Mouse (Mus musculus): ENCODE measurements around the gene Igsf21. TPM values are rescaled to one million over a fixed set of nuclear protein-coding genes. Genes with fewer than 3 reads are reported as not detected.

Igsf21 gene
- polyA plus RNA-seq, 1 experiment from 2014 or later, result 8.1 TPM

GRCm38 (mm10) chr4:140015916-140016315 lies 230.7 kb downstream of the Igsf21 start:
- ATAC-seq (ENCODE audit: low FRiP score), result no peak
- H3K27ac ChIP-seq (ENCODE audit: low read depth, low read length), result no peak overlapping the region

DNA sequence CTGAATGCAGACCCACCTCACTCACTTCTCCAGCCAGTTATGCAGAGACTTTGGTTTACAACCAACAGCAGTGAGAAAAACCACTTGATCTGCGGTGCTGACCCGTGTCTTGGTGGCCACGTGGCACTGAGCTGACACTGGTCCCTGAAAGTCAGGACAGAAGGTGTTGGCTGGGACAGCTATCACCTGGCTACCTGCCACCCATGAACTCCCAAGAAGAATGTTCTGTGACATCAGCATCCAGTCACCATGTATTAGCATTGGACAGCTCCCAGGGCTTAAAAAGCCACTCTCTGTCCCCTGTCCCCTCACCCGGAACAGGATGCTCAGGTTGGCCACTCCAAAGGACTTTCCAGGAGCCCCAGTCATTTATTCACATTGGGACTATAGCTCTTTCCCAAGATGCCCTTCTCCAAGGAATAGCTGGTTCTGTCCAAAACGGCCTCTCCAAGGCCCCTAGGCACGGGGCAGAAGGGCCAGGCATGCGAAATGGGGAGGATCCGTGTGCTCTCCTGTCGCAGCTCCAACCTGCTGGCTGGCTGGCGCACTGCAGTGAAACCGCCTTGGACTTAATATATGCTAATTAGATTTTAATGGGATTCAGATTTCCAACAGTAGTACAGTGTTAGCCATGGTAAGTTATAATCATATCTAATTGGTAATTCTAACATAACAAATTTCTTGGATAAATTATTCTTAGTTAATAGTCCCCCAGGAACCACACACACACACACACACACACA lies 235.7 kb downstream of the Igsf21 start:
- H3K4me3 ChIP-seq (ENCODE audit: low read depth, low read length), result no peak overlapping the region
- no peak for ATAC-seq (ENCODE audit: low FRiP score)
- 60% methylated on average over 11 of the region's 11 CpGs for WGBS
- H3K27ac ChIP-seq (ENCODE audit: low read depth, low read length), result no peak overlapping the region
- H3K9ac ChIP-seq (ENCODE audit: low read depth, low read length), result no peak overlapping the region
- H3K4me1 ChIP-seq (replicated peaks; ENCODE audit: control insufficient read depth, insufficient read depth, low read length), result no peaks in the 10 kb centered on the region
- H3K4me2 ChIP-seq (replicated peaks; ENCODE audit: low read depth, low read length), result no peak overlapping the region
- no peaks in the 10 kb centered on the region for H3K36me3 ChIP-seq (ENCODE audit: control insufficient read depth, insufficient read depth, low read length)
- no peaks in the 10 kb centered on the region for H3K27me3 ChIP-seq (ENCODE audit: control insufficient read depth, insufficient read depth, low read length)
- peak; percentile 48 for DNase-seq (ENCODE audit: low spot score)
- no peaks in the 10 kb centered on the region for H3K9me3 ChIP-seq (ENCODE audit: control insufficient read depth, low read length)

More at GRCm38 (mm10) chr4:140015916-140016315, 230.7 kb downstream of the Igsf21 start:
- Histone ChIP-seq H3K4me3 (ENCODE audit: low read depth, low read length) (no peak overlapping the region), H3K9ac (ENCODE audit: low read depth, low read length) (no peak overlapping the region), H3K27me3 (ENCODE audit: control insufficient read depth, insufficient read depth, low read length) (no peaks in the 10 kb centered on the region), H3K9me3 (ENCODE audit: control insufficient read depth, low read length) (no peaks in the 10 kb centered on the region), H3K4me2 (replicated peaks; ENCODE audit: low read depth, low read length) (no peak overlapping the region), H3K36me3 (ENCODE audit: control insufficient read depth, insufficient read depth, low read length) (no peaks in the 10 kb centered on the region), H3K4me1 (replicated peaks; ENCODE audit: control insufficient read depth, insufficient read depth, low read length) (no peaks in the 10 kb centered on the region)
- DNase-seq (ENCODE audit: low spot score), result no peak
- 66% methylated on average over 7 of the region's 7 CpGs for whole genome bisulfite sequencing

DNA sequence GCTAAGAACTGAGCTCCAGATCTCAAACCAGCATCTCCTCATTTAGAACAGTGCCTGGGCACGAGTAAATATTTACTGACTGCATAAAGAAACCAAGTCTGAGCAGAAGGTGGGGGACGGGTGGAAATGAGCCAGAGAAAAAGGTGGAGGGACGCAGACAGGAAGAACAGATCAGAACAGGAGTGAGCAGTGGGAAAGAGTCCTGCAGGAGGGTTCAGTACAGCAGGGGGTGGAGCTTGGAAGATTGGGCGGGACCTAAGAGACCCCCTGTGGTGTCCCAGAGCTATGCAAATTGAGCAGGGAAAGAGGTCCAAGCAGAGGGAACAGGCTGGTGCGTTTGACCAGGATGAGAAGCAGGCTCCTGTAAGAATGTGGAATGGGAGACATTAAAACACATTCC lies 241.7 kb downstream of the Igsf21 start:
- peaks cover 8% of the 10 kb centered on the region for H3K4me1 ChIP-seq (replicated peaks; ENCODE audit: control insufficient read depth, insufficient read depth, low read length)
- no peaks in the 10 kb centered on the region for H3K9me3 ChIP-seq (ENCODE audit: control insufficient read depth, low read length)
- no peak overlapping the region for H3K4me3 ChIP-seq (ENCODE audit: low read depth, low read length)
- DNase-seq (ENCODE audit: low spot score) (no peak), ATAC-seq (ENCODE audit: low FRiP score) (no peak)
- H3K9ac ChIP-seq (ENCODE audit: low read depth, low read length), result no peak overlapping the region
- H3K36me3 ChIP-seq (ENCODE audit: control insufficient read depth, insufficient read depth, low read length), result no peaks in the 10 kb centered on the region
- H3K4me2 ChIP-seq (replicated peaks; ENCODE audit: low read depth, low read length), result peak overlapping the region; percentile 31; the same call in 1 of the 2 replicates
- peaks cover 6% of the 10 kb centered on the region; the same call in 1 of the 2 replicates for H3K27me3 ChIP-seq (ENCODE audit: control insufficient read depth, insufficient read depth, low read length)
- WGBS, result 21% methylated on average over 5 of the region's 5 CpGs
- H3K27ac ChIP-seq (ENCODE audit: low read depth, low read length), result no peak overlapping the region

- peaks cover 6% of the 10 kb centered on the region; the same call in 1 of the 2 replicates for H3K27me3 ChIP-seq (ENCODE audit: control insufficient read depth, insufficient read depth, low read length)
- 13% methylated on average over 12 of the region's 12 CpGs for WGBS
Observed at GRCm38 (mm10) chr4:140004170-140004569, 242.4 kb downstream of the Igsf21 start.

GRCm38 (mm10) chr4:140002069-140002468 lies 244.5 kb downstream of the Igsf21 start:
- WGBS, result 10% methylated on average over 12 of the region's 12 CpGs
- no peaks in the 10 kb centered on the region for H3K36me3 ChIP-seq (ENCODE audit: control insufficient read depth, insufficient read depth, low read length)
- ATAC-seq (ENCODE audit: low FRiP score), result no peak
- H3K4me2 ChIP-seq (replicated peaks; ENCODE audit: low read depth, low read length), result no peak overlapping the region
- H3K9ac ChIP-seq (ENCODE audit: low read depth, low read length), result no peak overlapping the region
- no peak overlapping the region for H3K4me3 ChIP-seq (ENCODE audit: low read depth, low read length)
- peaks cover 8% of the 10 kb centered on the region for H3K4me1 ChIP-seq (replicated peaks; ENCODE audit: control insufficient read depth, insufficient read depth, low read length)
- peaks cover 6% of the 10 kb centered on the region; the same call in 1 of the 2 replicates for H3K27me3 ChIP-seq (ENCODE audit: control insufficient read depth, insufficient read depth, low read length)
- H3K9me3 ChIP-seq (ENCODE audit: control insufficient read depth, low read length), result no peaks in the 10 kb centered on the region
- DNase-seq (ENCODE audit: low spot score), result no peak
- H3K27ac ChIP-seq (ENCODE audit: low read depth, low read length), result no peak overlapping the region

More at GRCm38 (mm10) chr4:140004170-140004569, 242.4 kb downstream of the Igsf21 start:
- Histone ChIP-seq H3K27ac (ENCODE audit: low read depth, low read length) (no peak overlapping the region), H3K4me2 (replicated peaks; ENCODE audit: low read depth, low read length) (peak overlapping the region; percentile 31), H3K36me3 (ENCODE audit: control insufficient read depth, insufficient read depth, low read length) (no peaks in the 10 kb centered on the region), H3K4me3 (ENCODE audit: low read depth, low read length) (0 out of 2 replicates have a peak overlapping the region, but pooled peaks have one; percentile 2), H3K4me1 (replicated peaks; ENCODE audit: control insufficient read depth, insufficient read depth, low read length) (peaks cover 8% of the 10 kb centered on the region), H3K9ac (ENCODE audit: low read depth, low read length) (no peak overlapping the region), H3K9me3 (ENCODE audit: control insufficient read depth, low read length) (no peaks in the 10 kb centered on the region)
- DNase-seq (ENCODE audit: low spot score) (peak; percentile 47), ATAC-seq (ENCODE audit: low FRiP score) (peak; percentile 59; the same call in 1 of the 2 replicates)

GRCm38 (mm10) chr4:140000911-140001310 lies 245.7 kb downstream of the Igsf21 start:
- H3K4me1 ChIP-seq (replicated peaks; ENCODE audit: control insufficient read depth, insufficient read depth, low read length), result peaks cover 8% of the 10 kb centered on the region
- no peaks in the 10 kb centered on the region for H3K9me3 ChIP-seq (ENCODE audit: control insufficient read depth, low read length)
- H3K27ac ChIP-seq (ENCODE audit: low read depth, low read length), result no peak overlapping the region
- ATAC-seq (ENCODE audit: low FRiP score) (no peak), DNase-seq (ENCODE audit: low spot score) (no peak)
- peaks cover 6% of the 10 kb centered on the region; the same call in 1 of the 2 replicates for H3K27me3 ChIP-seq (ENCODE audit: control insufficient read depth, insufficient read depth, low read length)
- H3K36me3 ChIP-seq (ENCODE audit: control insufficient read depth, insufficient read depth, low read length), result no peaks in the 10 kb centered on the region
- no peak overlapping the region for H3K4me2 ChIP-seq (replicated peaks; ENCODE audit: low read depth, low read length)
- H3K9ac ChIP-seq (ENCODE audit: low read depth, low read length), result no peak overlapping the region
- WGBS, result 70% methylated on average over 5 of the region's 5 CpGs
- no peak overlapping the region for H3K4me3 ChIP-seq (ENCODE audit: low read depth, low read length)

DNA sequence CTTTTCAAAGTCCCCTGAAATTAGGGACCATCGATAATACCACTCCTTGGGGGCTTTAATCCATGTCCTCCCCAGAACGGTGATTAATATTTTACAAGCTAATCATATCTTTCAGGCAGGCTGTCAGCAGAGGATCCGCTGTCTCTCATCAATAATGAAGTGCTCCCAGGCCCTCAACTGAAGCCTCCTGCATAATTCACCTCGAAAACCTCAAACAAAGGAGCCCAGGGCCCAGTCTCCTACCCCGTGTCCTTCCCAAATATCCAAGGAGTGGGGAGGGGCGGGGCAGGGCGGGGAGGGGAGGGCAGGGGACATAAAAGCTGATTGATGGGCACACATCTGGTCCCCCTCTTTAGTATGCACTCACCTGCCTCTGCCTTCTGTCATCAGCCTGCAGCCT lies 247.6 kb downstream of the Igsf21 start:
- Histone ChIP-seq H3K4me3 (ENCODE audit: low read depth, low read length) (no peak overlapping the region), H3K27ac (ENCODE audit: low read depth, low read length) (no peak overlapping the region), H3K4me2 (replicated peaks; ENCODE audit: low read depth, low read length) (no peak overlapping the region), H3K36me3 (ENCODE audit: control insufficient read depth, insufficient read depth, low read length) (no peaks in the 10 kb centered on the region), H3K9ac (ENCODE audit: low read depth, low read length) (no peak overlapping the region), H3K9me3 (ENCODE audit: control insufficient read depth, low read length) (no peaks in the 10 kb centered on the region), H3K4me1 (replicated peaks; ENCODE audit: control insufficient read depth, insufficient read depth, low read length) (peaks cover 8% of the 10 kb centered on the region), H3K27me3 (ENCODE audit: control insufficient read depth, insufficient read depth, low read length) (peaks cover 6% of the 10 kb centered on the region; the same call in 1 of the 2 replicates)
- 45% methylated on average over 7 of the region's 7 CpGs for WGBS
- ATAC-seq (ENCODE audit: low FRiP score) (peak; percentile 42; the same call in 1 of the 2 replicates), DNase-seq (ENCODE audit: low spot score) (no peak)

DNA sequence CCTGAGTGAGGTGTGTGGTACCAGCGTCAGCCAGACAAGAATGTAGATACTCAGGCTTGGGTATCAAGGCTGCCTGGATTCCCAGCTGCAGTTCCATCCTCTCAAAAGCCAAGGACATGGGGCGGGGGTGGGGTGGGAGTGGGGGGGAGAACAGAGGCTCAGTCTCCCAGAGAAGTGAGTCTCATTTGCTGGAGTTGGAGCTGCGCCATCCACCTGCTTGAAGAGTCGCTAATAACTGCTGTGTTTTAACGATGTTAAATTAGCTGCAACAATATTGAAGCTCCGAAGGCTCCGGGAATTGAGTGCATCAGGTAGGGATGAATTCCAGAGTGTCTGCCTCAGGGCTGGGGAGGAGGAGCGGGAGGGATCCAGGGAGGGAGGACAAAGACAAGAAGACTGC lies 250.9 kb downstream of the Igsf21 start:
- H3K4me1 ChIP-seq (replicated peaks; ENCODE audit: control insufficient read depth, insufficient read depth, low read length), result peaks cover 4% of the 10 kb centered on the region
- ATAC-seq (ENCODE audit: low FRiP score) (no peak), DNase-seq (ENCODE audit: low spot score) (no peak)
- no peak overlapping the region for H3K27ac ChIP-seq (ENCODE audit: low read depth, low read length)
- H3K27me3 ChIP-seq (ENCODE audit: control insufficient read depth, insufficient read depth, low read length), result no peaks in the 10 kb centered on the region; the same call in 1 of the 2 replicates
- H3K4me2 ChIP-seq (replicated peaks; ENCODE audit: low read depth, low read length), result no peak overlapping the region
- no peaks in the 10 kb centered on the region for H3K36me3 ChIP-seq (ENCODE audit: control insufficient read depth, insufficient read depth, low read length)
- H3K4me3 ChIP-seq (ENCODE audit: low read depth, low read length), result no peak overlapping the region
- no peaks in the 10 kb centered on the region for H3K9me3 ChIP-seq (ENCODE audit: control insufficient read depth, low read length)
- 65% methylated on average over 8 of the region's 8 CpGs for WGBS
- H3K9ac ChIP-seq (ENCODE audit: low read depth, low read length), result no peak overlapping the region
